Mouse (Mus musculus) forebrain, embryonic 16.5 days (tissue): ENCODE measurements at regions not wholly inside any gene's neighbourhood (a gene's known extent, or its start where the extent isn't known, plus 50 kb on each side); places are given as distances from the start of the nearest gene placed in this dataset.

Experiments
- ATAC-seq: fragments of 200-750 bp; cut with Nextera tagmentation; 2 replicates; pipeline ENCODE4 v1.8.0; 2017; ENCODE audit warnings: mild to moderate bottlenecking, moderate library complexity
- H3K27ac ChIP-seq: fragments of 300-500 bp; sonication (generic); 2 replicates; pipeline ENCODE4 v1.5.1; 2014; ENCODE audit warnings: low read length, control low read depth
- H3K27me3 ChIP-seq: fragments of 300-500 bp; sonication (generic); replicated peaks from 2 replicates; pipeline ENCODE4 v1.6.1; 2014; ENCODE audit warnings: low read length; ENCODE audit not compliant: control insufficient read depth, insufficient read depth
- H3K36me3 ChIP-seq: fragments of 300-500 bp; sonication (generic); 2 replicates; pipeline ENCODE4 v1.6.1; 2014; ENCODE audit not compliant: control insufficient read depth, insufficient read depth
- H3K4me1 ChIP-seq: fragments of 300-500 bp; sonication (generic); replicated peaks from 2 replicates; pipeline ENCODE4 v1.6.1; 2014; ENCODE audit warnings: low read length; ENCODE audit not compliant: control insufficient read depth, insufficient read depth
- H3K4me2 ChIP-seq: fragments of 300-500 bp; sonication (generic); 2 replicates; pipeline ENCODE4 v1.6.1; 2014; ENCODE audit warnings: mild to moderate bottlenecking, low read length, control low read depth
- H3K4me3 ChIP-seq: fragments of 300-500 bp; sonication (generic); replicated peaks from 2 replicates; pipeline ENCODE4 v1.5.1; 2014; ENCODE audit warnings: mild to moderate bottlenecking, low read length, control low read depth
- H3K9ac ChIP-seq: fragments of 300-500 bp; sonication (generic); replicated peaks from 2 replicates; pipeline ENCODE4 v1.6.1; 2014; ENCODE audit warnings: low read depth, low read length, control low read depth
- H3K9me3 ChIP-seq: fragments of 300-500 bp; sonication (generic); 2 replicates; pipeline ENCODE4 v1.6.1; 2016; ENCODE audit warnings: low read length; ENCODE audit not compliant: control insufficient read depth
- WGBS: fragments of 180-500 bp; shearing (Covaris S2); extraction: QIAGEN DNeasy Blood & Tissue Kit; methylation state at CpG from one replicate; pipeline ENCODE4 v1.1.7; 2014; 5-methylcytosine and 5-hydroxymethylcytosine counted together

- WGBS = 42% methylated on average over 6 of the region's 6 CpGs
- Histone ChIP-seq H3K4me1 (peaks cover 6% of the 10 kb centered on the region; the same call in 1 of the 2 replicates), H3K4me3 (no peak overlapping the region), H3K27ac (no peak overlapping the region), H3K4me2 (no peak overlapping the region), H3K9ac (no peak overlapping the region), H3K27me3 (0 out of 2 replicates have a peak, but pooled peaks cover 6% of the 10 kb centered on the region), H3K36me3 (no peaks in the 10 kb centered on the region), H3K9me3 (0 out of 2 replicates have a peak, but pooled peaks cover 2% of the 10 kb centered on the region)
- ATAC-seq = no peak
These were observed 276.1 kb upstream of the 4930412O13Rik start for GRCm38 (mm10) chr2:9604984-9605383.

DNA sequence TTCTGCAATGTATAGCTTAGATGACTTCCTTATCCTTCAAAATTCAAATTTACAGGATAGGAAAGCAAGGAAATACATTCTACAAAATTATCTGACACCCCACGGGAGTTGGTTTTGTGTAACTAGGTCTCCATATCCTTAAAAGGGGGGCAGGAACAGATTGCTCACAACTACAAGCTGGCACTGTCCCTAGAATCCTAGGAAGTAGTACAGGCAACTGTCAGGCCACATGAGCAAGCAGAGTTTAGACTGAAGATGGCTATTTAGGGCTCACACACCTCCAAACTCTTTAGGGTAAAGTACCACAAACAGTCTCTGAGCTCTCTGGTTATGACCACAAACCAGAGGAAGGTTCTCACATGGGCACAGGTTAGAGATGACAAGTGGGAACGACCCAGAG, 273.5 kb upstream of the 4930412O13Rik start:
- Histone ChIP-seq H3K4me3 (no peak overlapping the region), H3K9me3 (no peaks in the 10 kb centered on the region), H3K36me3 (no peaks in the 10 kb centered on the region), H3K27me3 (0 out of 2 replicates have a peak, but pooled peaks cover 6% of the 10 kb centered on the region), H3K4me2 (no peak overlapping the region), H3K27ac (no peak overlapping the region), H3K9ac (no peak overlapping the region), H3K4me1 (peaks cover 6% of the 10 kb centered on the region; the same call in 1 of the 2 replicates)
- ATAC-seq = no peak
- 80% methylated on average over 2 of the region's 2 CpGs for WGBS

GRCm38 (mm10) chr2:9614415-9614814, 266.6 kb upstream of the 4930412O13Rik start:
- Histone ChIP-seq H3K36me3 (no peaks in the 10 kb centered on the region), H3K9me3 (no peaks in the 10 kb centered on the region), H3K4me3 (no peak overlapping the region), H3K4me1 (no peaks in the 10 kb centered on the region), H3K4me2 (no peak overlapping the region), H3K27ac (no peak overlapping the region), H3K9ac (no peak overlapping the region), H3K27me3 (0 out of 2 replicates have a peak, but pooled peaks cover 2% of the 10 kb centered on the region)
- ATAC-seq = no peak
- 91% methylated on average over 2 of the region's 2 CpGs for WGBS

DNA sequence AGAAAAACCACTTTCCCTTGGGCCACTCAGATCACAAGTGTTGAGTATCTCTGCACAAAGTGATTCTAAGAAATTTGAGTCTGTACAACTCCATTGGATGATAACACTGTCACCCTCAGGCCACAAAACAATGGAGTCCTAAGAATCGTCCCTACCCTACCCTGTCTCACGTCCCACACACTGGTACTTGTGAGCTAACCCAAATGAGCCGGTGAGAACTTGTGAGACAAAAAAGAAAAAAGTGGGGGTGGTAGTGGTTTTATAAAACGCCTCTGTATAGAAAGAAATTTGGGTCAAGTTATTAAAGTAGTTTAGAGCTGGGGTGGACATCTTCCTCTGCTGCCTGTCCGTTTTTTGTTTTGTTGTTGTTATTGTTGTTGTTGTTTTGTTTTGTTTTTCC, 264.8 kb upstream of the 4930412O13Rik start:
- H3K4me1 ChIP-seq = peaks cover 6% of the 10 kb centered on the region
- no peak for ATAC-seq
- H3K27ac ChIP-seq = no peak overlapping the region
- no peaks in the 10 kb centered on the region for H3K9me3 ChIP-seq
- H3K36me3 ChIP-seq = no peaks in the 10 kb centered on the region
- no peak overlapping the region for H3K9ac ChIP-seq
- H3K27me3 ChIP-seq = no peaks in the 10 kb centered on the region
- no peak overlapping the region for H3K4me2 ChIP-seq
- H3K4me3 ChIP-seq = no peak overlapping the region
- WGBS = 77% methylated on average over 5 of the region's 5 CpGs

DNA sequence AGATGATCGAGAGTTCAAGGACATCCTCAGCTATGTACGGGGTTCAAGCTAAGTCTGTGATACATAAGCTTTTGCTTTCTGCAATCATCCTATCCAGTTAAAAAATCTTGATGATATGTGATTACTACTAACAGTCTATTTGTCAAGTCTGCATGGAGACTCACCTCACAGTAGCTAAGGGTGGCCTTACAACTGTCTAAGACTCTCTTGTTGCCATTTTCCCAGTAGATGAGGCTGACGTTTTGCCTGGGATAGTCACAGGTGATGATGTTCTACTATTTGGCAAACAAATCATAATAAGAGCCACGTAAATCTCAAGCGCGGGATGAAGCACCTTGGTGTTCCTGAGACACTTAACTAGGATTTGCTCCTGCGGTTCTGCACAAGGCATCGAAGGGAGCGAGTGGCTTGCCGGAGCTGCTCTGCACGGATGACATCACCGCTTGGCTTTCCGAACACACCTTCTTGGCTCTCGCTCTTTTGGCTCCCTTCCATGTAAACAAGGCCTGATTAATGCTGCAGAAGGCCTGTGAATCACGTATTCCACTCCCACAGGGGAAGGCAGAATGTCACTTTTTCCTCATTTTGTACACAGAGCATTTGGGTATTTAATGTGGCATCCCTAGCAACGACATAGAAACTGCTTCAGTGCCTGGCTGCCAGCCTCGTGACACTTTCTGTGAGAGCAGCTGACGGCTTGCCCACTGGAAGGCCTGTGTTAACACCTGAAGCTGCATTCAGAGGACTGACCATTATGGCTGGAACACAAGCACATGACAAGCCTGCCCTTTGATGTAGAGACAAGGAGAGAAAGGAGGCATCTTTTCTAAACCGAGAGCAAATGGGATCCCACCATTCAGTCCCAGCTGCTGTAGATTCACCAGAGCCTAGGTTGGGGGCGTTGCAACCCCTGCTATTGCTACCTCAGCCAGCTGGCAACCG, 260.5 kb upstream of the 4930412O13Rik start:
- Histone ChIP-seq H3K27me3 (no peaks in the 10 kb centered on the region), H3K27ac (no peak overlapping the region), H3K9me3 (no peaks in the 10 kb centered on the region), H3K36me3 (no peaks in the 10 kb centered on the region), H3K4me2 (peak overlapping the region; percentile 1; the same call in 1 of the 2 replicates), H3K4me1 (peaks cover 7% of the 10 kb centered on the region), H3K4me3 (no peak overlapping the region), H3K9ac (no peak overlapping the region)
- 35% methylated on average over 21 of the region's 21 CpGs for WGBS
- peak; percentile 95 for ATAC-seq

DNA sequence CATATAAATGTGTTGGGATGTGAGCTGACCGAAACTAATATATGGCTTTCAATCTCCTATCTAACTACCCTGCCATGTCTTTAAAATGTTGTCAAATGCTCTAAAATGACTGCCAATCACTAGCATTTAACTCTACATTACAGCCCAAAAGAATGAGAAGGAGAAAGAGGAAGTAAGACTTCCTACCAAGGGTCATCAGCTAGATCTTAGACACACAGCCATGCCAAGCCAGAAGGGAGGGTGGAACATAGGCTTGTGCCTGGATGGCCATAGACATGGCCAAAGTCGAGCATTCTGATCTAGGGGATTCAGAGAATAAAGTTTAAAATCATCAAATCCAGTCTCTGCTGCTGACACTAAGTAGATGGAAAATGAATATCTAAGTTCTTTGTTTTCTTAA, 257.4 kb upstream of the 4930412O13Rik start:
- no peaks in the 10 kb centered on the region for H3K9me3 ChIP-seq
- H3K4me3 ChIP-seq = no peak overlapping the region
- ATAC-seq = no peak
- no peak overlapping the region for H3K27ac ChIP-seq
- no peak overlapping the region for H3K9ac ChIP-seq
- no peaks in the 10 kb centered on the region for H3K36me3 ChIP-seq
- no peak overlapping the region for H3K4me2 ChIP-seq
- WGBS = 89% methylated on average over 2 of the region's 2 CpGs
- H3K27me3 ChIP-seq = no peaks in the 10 kb centered on the region
- peaks cover 7% of the 10 kb centered on the region for H3K4me1 ChIP-seq

GRCm38 (mm10) chr2:9628026-9628425, 253.0 kb upstream of the 4930412O13Rik start:
- WGBS = 90% methylated on average over 3 of the region's 3 CpGs
- no peak for ATAC-seq
- Histone ChIP-seq H3K36me3 (no peaks in the 10 kb centered on the region), H3K9me3 (no peaks in the 10 kb centered on the region), H3K27ac (no peak overlapping the region), H3K4me3 (no peak overlapping the region), H3K27me3 (no peaks in the 10 kb centered on the region), H3K4me2 (no peak overlapping the region), H3K4me1 (peaks cover 4% of the 10 kb centered on the region), H3K9ac (no peak overlapping the region)

- H3K9me3 ChIP-seq = no peaks in the 10 kb centered on the region
- no peaks in the 10 kb centered on the region for H3K27me3 ChIP-seq
- no peak overlapping the region for H3K27ac ChIP-seq
- 7% methylated on average over 15 of the region's 15 CpGs for WGBS
- 0 out of 2 replicates have a peak, but pooled peaks have one; percentile 18 for ATAC-seq
- H3K4me2 ChIP-seq = peak overlapping the region; percentile 46
- H3K4me3 ChIP-seq = peak overlapping the region; percentile 22; the same call in 1 of the 2 replicates
- H3K4me1 ChIP-seq = peaks cover 6% of the 10 kb centered on the region
- no peaks in the 10 kb centered on the region for H3K36me3 ChIP-seq
- H3K9ac ChIP-seq = no peak overlapping the region
These were observed 248.2 kb upstream of the 4930412O13Rik start for GRCm38 (mm10) chr2:9632719-9633446.

DNA sequence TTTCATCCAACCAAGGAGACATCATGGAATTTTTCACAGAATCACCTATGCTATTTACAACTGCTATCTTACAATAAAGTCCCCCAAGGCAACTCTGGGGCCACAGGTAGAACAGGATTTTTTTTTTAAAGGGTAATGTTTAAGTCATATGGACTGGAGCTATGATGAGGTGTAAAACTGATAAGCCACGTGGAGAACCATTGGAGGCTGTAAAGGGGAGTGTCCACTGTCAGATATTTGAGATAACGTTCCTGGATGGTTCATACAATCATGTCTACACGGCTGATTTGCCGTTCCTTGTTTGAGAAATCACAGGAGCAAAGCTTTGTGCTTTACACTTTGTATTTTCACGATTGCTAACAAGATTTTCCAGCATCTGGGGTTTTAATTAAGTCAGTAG, 241.8 kb upstream of the 4930412O13Rik start:
- WGBS = 33% methylated on average over 5 of the region's 5 CpGs
- Histone ChIP-seq H3K4me2 (no peak overlapping the region), H3K9me3 (no peaks in the 10 kb centered on the region), H3K4me1 (no peaks in the 10 kb centered on the region), H3K9ac (no peak overlapping the region), H3K36me3 (no peaks in the 10 kb centered on the region), H3K27me3 (no peaks in the 10 kb centered on the region), H3K4me3 (no peak overlapping the region), H3K27ac (no peak overlapping the region)
- no peak for ATAC-seq
